Mouse (Mus musculus) lung, postnatal 36 days (tissue): ENCODE measurements at regions not wholly inside any gene's neighbourhood (a gene's known extent, or its start where the extent isn't known, plus 50 kb on each side); places are given as distances from the start of the nearest gene placed in this dataset.

Source experiments
- DNase-seq: peaks from one replicate; pipeline ENCODE4 v3.0.0; 2022; ENCODE audit warnings: mixed read lengths

GRCm38 (mm10) chr11:45058658-45059057 is 441.5 kb downstream of the Ebf1 start:
- no peak for DNase-seq

- no peak for DNase-seq
Measured at GRCm38 (mm10) chr11:45066592-45066991, 449.5 kb downstream of the Ebf1 start.

GRCm38 (mm10) chr11:45070280-45070679 is 453.2 kb downstream of the Ebf1 start:
- DNase-seq: no peak

- DNase-seq: no peak
Measured at GRCm38 (mm10) chr11:45071195-45071594, 454.1 kb downstream of the Ebf1 start.

GRCm38 (mm10) chr11:45084506-45085037 is 467.5 kb downstream of the Ebf1 start:
- DNase-seq: no peak

GRCm38 (mm10) chr11:45085145-45085544 is 468.0 kb downstream of the Ebf1 start:
- no peak for DNase-seq

GRCm38 (mm10) chr11:45087186-45087915 is 470.2 kb downstream of the Ebf1 start:
- no peak for DNase-seq

GRCm38 (mm10) chr11:45088286-45088685 is 471.2 kb downstream of the Ebf1 start:
- DNase-seq: no peak

- DNase-seq: no peak
Measured at GRCm38 (mm10) chr11:45089561-45089960, 472.4 kb downstream of the Ebf1 start.

- peak; percentile 35 for DNase-seq
Measured at GRCm38 (mm10) chr11:45103498-45104336, 486.6 kb downstream of the Ebf1 start.

GRCm38 (mm10) chr11:45116702-45117101 is 499.6 kb downstream of the Ebf1 start:
- DNase-seq: peak; percentile 36

- no peak for DNase-seq
Measured at GRCm38 (mm10) chr11:45123276-45123675, 506.2 kb downstream of the Ebf1 start.

- no peak for DNase-seq
Measured at GRCm38 (mm10) chr11:45136781-45137180, 519.7 kb downstream of the Ebf1 start.

GRCm38 (mm10) chr11:45138351-45138975 is 521.3 kb downstream of the Ebf1 start:
- DNase-seq: no peak

GRCm38 (mm10) chr11:45140490-45140889 is 523.4 kb downstream of the Ebf1 start:
- no peak for DNase-seq

GRCm38 (mm10) chr11:45154070-45154469 is 537.0 kb downstream of the Ebf1 start:
- DNase-seq: no peak

- DNase-seq: no peak
Measured at GRCm38 (mm10) chr11:45154497-45154896, 537.4 kb downstream of the Ebf1 start.

- DNase-seq: peak; percentile 16
Measured at GRCm38 (mm10) chr11:45155782-45156181, 538.7 kb downstream of the Ebf1 start.

- no peak for DNase-seq
Measured at GRCm38 (mm10) chr11:45158282-45158681, 541.2 kb downstream of the Ebf1 start.

GRCm38 (mm10) chr11:45160871-45161270 is 543.8 kb downstream of the Ebf1 start:
- DNase-seq: peak; percentile 11

GRCm38 (mm10) chr11:45173546-45173945 is 556.4 kb downstream of the Ebf1 start:
- DNase-seq: peak; percentile 19

GRCm38 (mm10) chr11:45174071-45174470 is 557.0 kb downstream of the Ebf1 start:
- no peak for DNase-seq
